Mouse (Mus musculus) heart, adult 2 months (tissue): ENCODE data around the gene Wfdc18. TPM values are rescaled to one million over a fixed set of nuclear protein-coding genes. Genes with fewer than 3 reads are reported as not detected.

ENCODE experiments used
- DNase-seq, 2 experiments: peaks; one replicate each; pipeline ENCODE4 v3.0.0; 2021
- H3K27ac ChIP-seq: fragments of 200-600 bp; 2 replicates; pipeline ENCODE4 v1.8.1; 2022
- H3K27me3 ChIP-seq: fragments of 200-500 bp; 2 replicates; pipeline ENCODE4 v1.6.1; 2012; ENCODE audit warnings: mild to moderate bottlenecking, low read length, inconsistent platforms, mixed read lengths; ENCODE audit not compliant: control insufficient read depth, insufficient read depth
- H3K36me3 ChIP-seq: fragments of 200-500 bp; 2 replicates; pipeline ENCODE4 v1.6.1; 2012; ENCODE audit warnings: low read length, inconsistent platforms; ENCODE audit not compliant: control insufficient read depth, insufficient read depth
- H3K4me1 ChIP-seq: fragments of 200-500 bp; 2 replicates; pipeline ENCODE4 v1.6.1; 2011; ENCODE audit warnings: low read length; ENCODE audit not compliant: control insufficient read depth, insufficient read depth
- H3K4me3 ChIP-seq: fragments of 200-600 bp; 2 replicates; pipeline ENCODE4 v1.8.1; 2022
- H3K79me2 ChIP-seq: fragments of 200-500 bp; replicated peaks from 2 replicates; pipeline ENCODE4 v1.6.1; 2012; ENCODE audit warnings: mild to moderate bottlenecking, inconsistent platforms, low read length, moderate library complexity, mixed read lengths; ENCODE audit not compliant: control insufficient read depth, insufficient read depth
- H3K9ac ChIP-seq: fragments of 200-500 bp; 2 replicates; pipeline ENCODE4 v1.6.1; 2012; ENCODE audit warnings: low read depth, mild to moderate bottlenecking, control low read depth, inconsistent platforms, low read length, mixed read lengths
- CTCF ChIP-seq: fragments of 200-600 bp; IDR thresholded peaks from 2 replicates; pipeline ENCODE4 v1.8.1; 2022; ENCODE audit warnings: antibody characterized with exemption, mild to moderate bottlenecking, moderate library complexity
- EP300 ChIP-seq: fragments of 200-500 bp; IDR thresholded peaks from 2 replicates; pipeline ENCODE4 v1.6.1; 2011; ENCODE audit warnings: low read depth, low read length, control low read depth; ENCODE audit not compliant: insufficient read depth
- POLR2A ChIP-seq: fragments of 200-500 bp; IDR thresholded peaks from 2 replicates; pipeline ENCODE4 v1.6.1; 2011; ENCODE audit warnings: mild to moderate bottlenecking, low read depth, low read length, control low read depth; ENCODE audit not compliant: insufficient read depth
- WGBS: fragments of 180-500 bp; shearing (Covaris S2); methylation state at CpG from one replicate; pipeline ENCODE4 v1.1.7; 2018; 5-methylcytosine and 5-hydroxymethylcytosine counted together
- intact Hi-C: fragments of 180-260 bp; cut with DNase I; formaldehyde crosslinking; loops from one replicate; pipeline ENCODE4 v1.15.1; 2025
- polyA plus RNA-seq: library from polyadenylated mRNA; depleted of rRNA; stranded (reverse); fragments of >200 nt; gene quantifications from 2 replicates; pipeline ENCODE4 v1.2.3, GENCODE M21; 2012
- total RNA-seq, 2 experiments: library from RNA; stranded (reverse); gene quantifications; 2 replicates each; pipeline ENCODE4 v1.2.3; 2021

Gene Wfdc18
- total and polyA plus RNA-seq, 3 experiments = not detected

DNA sequence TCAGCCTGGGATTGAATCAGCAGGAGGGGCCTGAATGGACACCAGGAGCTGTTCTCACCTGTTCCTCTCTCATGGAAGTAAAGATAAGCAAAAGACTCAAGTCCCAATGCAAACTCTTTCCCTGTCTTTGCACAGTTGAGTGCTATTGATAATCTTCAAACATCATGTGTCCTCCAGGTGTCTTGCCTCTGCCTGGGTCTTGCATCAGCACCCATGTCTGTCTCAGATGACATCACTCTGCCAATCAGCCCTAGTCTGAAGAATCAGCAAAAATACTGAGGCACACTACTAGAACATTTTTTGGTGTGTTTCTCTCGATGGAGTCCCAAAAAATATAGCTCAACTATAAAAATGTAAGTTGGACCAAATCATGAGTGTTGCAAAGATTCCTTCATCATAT lies 16.8 kb upstream of the Wfdc18 start:
- WGBS = 41% methylated on average over 1 of the region's 1 CpGs
- Histone ChIP-seq H3K4me1 (no peaks in the 10 kb centered on the region), H3K36me3 (no peaks in the 10 kb centered on the region), H3K9ac (no peak overlapping the region), H3K27me3 (no peaks in the 10 kb centered on the region), H3K4me3 (no peak overlapping the region), H3K79me2 (no peaks in the 10 kb centered on the region), H3K27ac (no peak overlapping the region)
- intact Hi-C loops = no loop called here
- no peak for DNase-seq
- TF ChIP-seq CTCF = no peak

DNA sequence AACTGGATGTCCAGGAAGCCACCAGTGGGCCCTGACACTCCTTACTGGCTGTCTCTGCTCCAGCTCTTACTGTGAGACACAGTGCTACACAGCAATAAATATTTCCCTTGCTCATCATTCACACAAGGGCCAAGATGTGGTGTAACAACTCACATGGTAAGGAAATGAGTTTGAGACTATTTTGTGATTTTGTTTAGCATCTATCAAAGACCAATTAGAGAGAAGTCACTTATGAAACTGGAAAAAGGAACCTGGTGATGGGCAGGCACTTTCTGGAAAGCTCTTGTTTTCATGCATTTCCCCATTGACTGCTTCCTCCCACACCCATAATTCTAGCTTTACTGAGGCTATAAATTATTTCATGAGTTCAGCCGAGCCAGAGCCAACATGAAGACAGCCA lies 5.1 kb upstream of the Wfdc18 start, which contains the start of gene Wfdc17:
Gene Wfdc17, plus strand, starts transcription at position 287 of the 400 bp plus-strand sequence.
- no peaks in the 10 kb centered on the region for H3K4me1 ChIP-seq
- H3K27ac ChIP-seq = no peak within 1 kb of the TSS
- 46% methylated on average over 1 of the region's 1 CpGs for WGBS
- H3K79me2 ChIP-seq = no peaks in the 10 kb centered on the region
- no peak for TF ChIP-seq CTCF
- no peak for TF ChIP-seq EP300
- no peak for TF ChIP-seq POLR2A
- intact Hi-C loops = loop anchor here (1.0 kb wide), 1 partner anchor 16 kb away; no protein-coding TSS in a partner anchor
- H3K9ac ChIP-seq = no peak within 1 kb of the TSS
- no peak within 1 kb of the TSS for H3K4me3 ChIP-seq
- H3K27me3 ChIP-seq = no peaks in the 10 kb centered on the region
- no peak for DNase-seq
- no peaks in the 10 kb centered on the region for H3K36me3 ChIP-seq

DNA sequence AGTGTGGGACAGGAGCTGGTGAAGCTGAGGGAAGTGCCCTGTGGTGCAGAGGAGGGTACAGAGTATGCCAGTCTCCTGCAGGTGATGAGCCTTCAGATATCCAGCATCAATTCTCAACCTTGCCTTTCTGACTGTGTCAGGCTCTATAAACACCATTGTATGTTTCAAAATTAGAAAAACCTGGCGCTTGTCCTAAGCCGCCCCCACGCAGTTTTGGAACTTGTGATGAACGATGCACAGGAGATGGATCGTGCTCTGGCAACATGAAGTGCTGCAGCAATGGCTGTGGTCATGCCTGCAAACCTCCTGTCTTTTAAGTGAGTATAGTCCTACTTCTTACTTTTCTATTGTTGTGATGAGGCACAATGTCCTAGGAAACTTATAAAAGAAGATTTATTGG lies 868 bp downstream of the Wfdc18 start:
- Histone ChIP-seq H3K27ac (no peak overlapping the region), H3K9ac (no peak overlapping the region), H3K27me3 (no peaks in the 10 kb centered on the region), H3K79me2 (no peaks in the 10 kb centered on the region), H3K4me3 (no peak overlapping the region), H3K4me1 (no peaks in the 10 kb centered on the region), H3K36me3 (no peaks in the 10 kb centered on the region)
- 76% methylated on average over 5 of the region's 5 CpGs for WGBS
- TF ChIP-seq EP300 = no peak
- no peak for TF ChIP-seq CTCF
- TF ChIP-seq POLR2A = no peak
- intact Hi-C loops = no loop called here
- DNase-seq = no peak

DNA sequence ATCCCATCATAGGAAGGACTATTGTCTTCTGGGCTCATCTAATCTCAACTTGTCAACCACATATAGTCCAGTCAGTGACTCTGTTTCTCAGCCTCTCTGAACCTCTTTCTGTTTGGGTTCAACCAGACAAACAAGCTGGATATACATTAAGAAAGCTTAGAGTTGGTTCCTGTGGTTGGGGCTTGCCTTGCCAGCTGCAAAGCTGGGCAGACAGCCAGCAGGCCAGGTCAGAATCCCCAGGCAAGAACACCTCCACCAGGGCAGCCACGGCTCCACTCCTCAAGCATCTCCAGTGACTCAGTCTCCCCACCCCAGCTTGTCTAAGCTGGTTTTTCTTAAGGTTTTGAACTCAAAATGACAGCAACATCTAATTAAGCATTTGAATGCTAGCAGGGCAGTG lies 3.9 kb downstream of the Wfdc18 start:
- H3K4me1 ChIP-seq = no peaks in the 10 kb centered on the region
- WGBS = 44% methylated on average over 1 of the region's 1 CpGs
- no peak for TF ChIP-seq POLR2A
- no peak for TF ChIP-seq EP300
- TF ChIP-seq CTCF = no peak
- no peaks in the 10 kb centered on the region for H3K36me3 ChIP-seq
- no peak overlapping the region for H3K4me3 ChIP-seq
- DNase-seq = no peak
- H3K27me3 ChIP-seq = no peaks in the 10 kb centered on the region
- intact Hi-C loops = no loop called here
- no peak overlapping the region for H3K9ac ChIP-seq
- H3K79me2 ChIP-seq = no peaks in the 10 kb centered on the region
- no peak overlapping the region for H3K27ac ChIP-seq

DNA sequence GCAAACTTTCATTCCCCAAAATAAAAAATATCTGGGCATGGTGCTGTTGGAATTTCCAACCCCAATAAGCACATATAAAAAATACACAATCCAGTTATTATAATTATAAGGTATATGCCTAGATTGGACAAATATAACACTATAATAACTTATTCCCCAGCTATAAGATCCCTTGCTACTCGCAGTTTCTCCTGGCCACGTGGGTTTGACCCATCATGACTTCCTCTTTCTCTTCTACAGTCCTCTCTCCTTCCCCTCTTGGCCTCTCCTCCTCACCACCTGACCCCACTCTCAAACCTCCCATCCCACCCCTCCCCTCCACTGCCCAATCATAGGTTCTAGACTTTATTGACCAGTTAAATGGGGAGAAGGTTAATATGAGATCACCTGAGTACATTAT lies 5.1 kb downstream of the Wfdc18 start:
- H3K27me3 ChIP-seq = no peaks in the 10 kb centered on the region
- intact Hi-C loops = no loop called here
- no peak for TF ChIP-seq POLR2A
- TF ChIP-seq EP300 = no peak
- no peak for TF ChIP-seq CTCF
- no peak for DNase-seq
- no peak overlapping the region for H3K27ac ChIP-seq
- no peaks in the 10 kb centered on the region for H3K36me3 ChIP-seq
- no peak overlapping the region for H3K9ac ChIP-seq
- H3K4me1 ChIP-seq = no peaks in the 10 kb centered on the region
- H3K4me3 ChIP-seq = no peak overlapping the region
- H3K79me2 ChIP-seq = no peaks in the 10 kb centered on the region
- 69% methylated on average over 2 of the region's 2 CpGs for WGBS

DNA sequence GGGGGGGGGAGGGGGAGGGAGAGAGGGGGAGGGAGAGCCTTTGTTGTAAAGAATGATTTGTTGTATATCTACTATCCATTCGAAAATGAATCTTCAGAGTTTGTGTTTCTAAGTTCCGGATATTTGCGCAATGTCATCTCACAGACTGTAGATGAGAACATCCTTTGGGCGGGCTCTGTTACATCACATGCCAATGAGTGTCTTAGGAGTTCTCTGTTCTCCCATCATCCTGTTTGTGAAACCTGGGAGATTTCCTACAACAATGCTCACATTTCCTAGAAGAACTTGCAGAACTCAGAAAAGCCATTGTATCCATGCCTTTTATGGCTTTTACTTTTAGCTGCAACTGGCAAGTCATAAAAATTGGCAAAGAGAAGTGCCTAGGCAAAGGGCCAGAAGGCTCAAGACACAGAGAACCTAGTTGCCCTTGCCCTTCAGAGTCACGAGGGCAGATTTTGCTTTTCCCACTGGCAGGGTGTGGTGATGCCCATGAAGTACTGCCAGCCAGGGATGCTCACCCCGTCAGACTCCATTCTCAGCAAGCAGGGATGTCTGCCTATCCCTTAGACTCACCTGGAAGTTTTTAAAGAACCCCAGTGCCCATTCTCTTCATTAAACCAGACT lies 8.3 kb downstream of the Wfdc18 start:
- TF ChIP-seq POLR2A (no peak), CTCF (no peak), EP300 (no peak)
- no peaks in the 10 kb centered on the region for H3K79me2 ChIP-seq
- no peak overlapping the region for H3K4me3 ChIP-seq
- no peaks in the 10 kb centered on the region for H3K27me3 ChIP-seq
- no peaks in the 10 kb centered on the region for H3K4me1 ChIP-seq
- no peak overlapping the region for H3K27ac ChIP-seq
- H3K9ac ChIP-seq = no peak overlapping the region
- no peaks in the 10 kb centered on the region for H3K36me3 ChIP-seq
- DNase-seq = no peak
- WGBS = 68% methylated on average over 6 of the region's 6 CpGs
- intact Hi-C loops = loop anchor here (5.0 kb wide), 1 partner anchor 45 kb away; no protein-coding TSS in a partner anchor
